Mouse (Mus musculus): Measurements from ENCODE around the gene Slc4a10. TPM values are rescaled to one million over a fixed set of nuclear protein-coding genes. Genes with fewer than 3 reads are reported as not detected.

Slc4a10 gene
- polyA plus RNA-seq, 1 experiment = 0.33 TPM

DNA sequence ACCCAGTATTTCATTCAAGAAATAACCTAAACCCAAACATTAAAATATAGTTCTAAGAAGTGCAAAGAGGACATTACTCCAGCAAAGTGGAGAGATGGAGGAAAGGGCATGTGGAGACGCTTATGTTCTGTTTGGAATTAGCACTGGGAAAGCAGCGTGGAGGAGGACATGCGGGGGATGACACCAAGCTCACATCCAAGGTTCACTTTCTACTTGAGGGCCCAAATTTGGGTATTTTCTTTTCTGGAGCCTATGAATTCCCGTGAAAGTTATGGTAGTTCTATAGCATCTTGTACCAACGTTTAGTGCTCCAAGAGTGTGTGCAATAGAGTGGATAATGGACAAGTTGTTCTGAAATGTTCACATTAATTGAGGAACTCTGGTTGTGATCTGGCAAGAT is 260.7 kb downstream of the Slc4a10 start:
- no peak for TF ChIP-seq POLR2A (IDR thresholded peaks at IDR 0.05; ENCODE audit: control insufficient read depth, low read depth, low read length)
- TF ChIP-seq CTCF (IDR thresholded peaks at IDR 0.05; ENCODE audit: control insufficient read depth, insufficient read depth, insufficient replicate concordance, low read depth, low read length) = no peak
- H3K27ac ChIP-seq (ENCODE audit: control insufficient read depth, insufficient read depth, low read depth, low read length) = no peak overlapping the region
- H3K4me1 ChIP-seq (ENCODE audit: control insufficient read depth, insufficient read depth, low read length) = no peaks in the 10 kb centered on the region
- H3K27me3 ChIP-seq (ENCODE audit: control insufficient read depth, insufficient read depth, low read length) = no peaks in the 10 kb centered on the region
- no peak overlapping the region for H3K4me3 ChIP-seq (ENCODE audit: control insufficient read depth, low read depth, low read length)
- H3K36me3 ChIP-seq (ENCODE audit: control insufficient read depth, insufficient read depth, low read length) = no peaks in the 10 kb centered on the region

DNA sequence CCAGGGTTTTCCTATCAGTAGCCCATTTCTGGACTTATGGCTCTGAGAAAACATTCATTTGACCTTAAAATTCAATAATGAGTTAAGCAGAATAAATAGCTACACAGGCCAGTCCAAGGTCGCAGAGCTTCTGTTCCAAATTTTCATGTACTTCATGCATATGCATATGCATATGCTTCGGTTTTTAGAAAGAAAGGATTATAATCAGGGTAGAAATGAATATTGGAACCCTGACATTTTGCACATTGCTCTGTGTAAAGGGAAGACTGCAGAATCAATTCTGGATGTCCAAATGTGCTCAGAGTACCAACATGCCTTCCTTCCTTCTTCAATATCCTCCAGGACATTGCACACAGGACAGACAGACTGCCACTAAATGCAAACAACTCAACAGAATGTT is 261.2 kb downstream of the Slc4a10 start:
- Histone ChIP-seq H3K27me3 (ENCODE audit: control insufficient read depth, insufficient read depth, low read length) (no peaks in the 10 kb centered on the region), H3K4me1 (ENCODE audit: control insufficient read depth, insufficient read depth, low read length) (no peaks in the 10 kb centered on the region), H3K36me3 (ENCODE audit: control insufficient read depth, insufficient read depth, low read length) (no peaks in the 10 kb centered on the region), H3K4me3 (ENCODE audit: control insufficient read depth, low read depth, low read length) (no peak overlapping the region), H3K27ac (ENCODE audit: control insufficient read depth, insufficient read depth, low read depth, low read length) (no peak overlapping the region)
- TF ChIP-seq CTCF (IDR thresholded peaks at IDR 0.05; ENCODE audit: control insufficient read depth, insufficient read depth, insufficient replicate concordance, low read depth, low read length) = no peak
- no peak for TF ChIP-seq POLR2A (IDR thresholded peaks at IDR 0.05; ENCODE audit: control insufficient read depth, low read depth, low read length)

DNA sequence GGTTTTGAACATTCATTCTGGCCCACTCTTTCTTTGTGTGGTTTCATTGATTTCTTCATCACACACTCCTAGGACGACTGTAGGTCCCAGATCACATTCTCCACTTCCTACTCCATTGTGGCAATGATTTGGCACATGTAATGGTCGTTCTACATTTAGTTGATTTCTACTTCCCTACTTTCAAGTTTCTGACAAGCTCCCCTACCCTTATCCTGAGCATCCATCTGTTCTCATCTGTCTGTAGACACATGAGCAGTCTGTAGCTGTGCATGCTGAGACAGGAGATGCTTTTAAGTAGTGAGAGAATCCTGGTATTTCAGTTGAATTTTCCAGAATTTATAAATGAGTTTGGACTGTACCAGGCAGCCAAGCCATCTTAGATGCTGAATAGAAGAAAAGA is 270.7 kb downstream of the Slc4a10 start:
- Histone ChIP-seq H3K27ac (ENCODE audit: control insufficient read depth, insufficient read depth, low read depth, low read length) (no peak overlapping the region), H3K4me1 (ENCODE audit: control insufficient read depth, insufficient read depth, low read length) (no peaks in the 10 kb centered on the region), H3K36me3 (ENCODE audit: control insufficient read depth, insufficient read depth, low read length) (no peaks in the 10 kb centered on the region), H3K27me3 (ENCODE audit: control insufficient read depth, insufficient read depth, low read length) (no peaks in the 10 kb centered on the region), H3K4me3 (ENCODE audit: control insufficient read depth, low read depth, low read length) (no peak overlapping the region)
- no peak for TF ChIP-seq POLR2A (IDR thresholded peaks at IDR 0.05; ENCODE audit: control insufficient read depth, low read depth, low read length)

DNA sequence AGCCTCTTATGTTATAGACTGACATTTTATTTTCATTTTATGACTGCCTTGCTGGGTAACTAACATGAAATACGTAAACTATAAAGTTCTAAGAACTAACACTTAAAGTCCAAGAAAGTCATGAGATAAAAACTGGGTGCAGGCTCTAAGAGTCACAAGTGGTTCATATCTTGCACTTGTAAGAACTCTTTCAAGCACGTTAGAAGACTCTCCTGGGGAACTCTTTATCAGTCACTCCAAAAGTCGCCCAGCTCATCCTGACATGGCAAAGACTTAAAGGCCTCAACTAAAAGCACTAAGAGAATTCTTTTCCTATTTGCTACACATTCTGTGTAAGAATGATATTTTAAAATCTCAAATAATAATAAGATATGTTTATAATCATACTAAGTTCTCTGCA is 273.2 kb downstream of the Slc4a10 start:
- no peaks in the 10 kb centered on the region for H3K36me3 ChIP-seq (ENCODE audit: control insufficient read depth, insufficient read depth, low read length)
- TF ChIP-seq POLR2A (IDR thresholded peaks at IDR 0.05; ENCODE audit: control insufficient read depth, low read depth, low read length) = no peak
- no peak for TF ChIP-seq CTCF (IDR thresholded peaks at IDR 0.05; ENCODE audit: control insufficient read depth, insufficient read depth, insufficient replicate concordance, low read depth, low read length)
- no peaks in the 10 kb centered on the region for H3K4me1 ChIP-seq (ENCODE audit: control insufficient read depth, insufficient read depth, low read length)
- no peak overlapping the region for H3K4me3 ChIP-seq (ENCODE audit: control insufficient read depth, low read depth, low read length)
- H3K27me3 ChIP-seq (ENCODE audit: control insufficient read depth, insufficient read depth, low read length) = no peaks in the 10 kb centered on the region
- no peak overlapping the region for H3K27ac ChIP-seq (ENCODE audit: control insufficient read depth, insufficient read depth, low read depth, low read length)

DNA sequence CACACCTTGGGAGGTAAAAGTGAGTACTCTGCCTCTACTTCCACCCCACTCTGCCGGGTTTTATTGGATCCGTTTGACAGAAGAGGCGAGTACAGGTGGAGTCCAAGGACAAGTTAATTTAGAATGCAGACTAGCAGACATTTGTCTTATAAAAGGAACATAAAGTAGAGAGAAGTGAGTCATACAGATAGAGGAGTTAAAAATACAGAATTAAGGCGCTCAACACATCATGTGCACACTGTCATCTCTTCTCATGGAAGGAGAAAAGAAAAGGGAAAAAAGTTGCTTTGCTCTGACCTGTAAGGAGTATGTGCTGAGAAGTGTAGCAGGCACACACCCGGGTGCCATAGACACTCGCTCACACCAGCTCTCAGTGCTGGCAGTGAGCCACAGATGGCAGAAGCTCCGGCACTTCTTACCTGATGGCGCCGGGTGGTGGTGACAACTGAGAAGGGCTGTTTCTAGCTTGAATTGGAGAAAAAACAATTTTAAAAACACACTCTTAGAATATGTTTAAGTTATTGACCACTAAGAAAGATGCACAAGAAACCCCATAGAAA is 276.9 kb downstream of the Slc4a10 start:
- Histone ChIP-seq H3K4me1 (ENCODE audit: control insufficient read depth, insufficient read depth, low read length) (no peaks in the 10 kb centered on the region), H3K4me3 (ENCODE audit: control insufficient read depth, low read depth, low read length) (no peak overlapping the region), H3K27ac (ENCODE audit: control insufficient read depth, insufficient read depth, low read depth, low read length) (no peak overlapping the region), H3K36me3 (ENCODE audit: control insufficient read depth, insufficient read depth, low read length) (no peaks in the 10 kb centered on the region), H3K27me3 (ENCODE audit: control insufficient read depth, insufficient read depth, low read length) (no peaks in the 10 kb centered on the region)
- TF ChIP-seq POLR2A (IDR thresholded peaks at IDR 0.05; ENCODE audit: control insufficient read depth, low read depth, low read length) = no peak
- no peak for TF ChIP-seq CTCF (IDR thresholded peaks at IDR 0.05; ENCODE audit: control insufficient read depth, insufficient read depth, insufficient replicate concordance, low read depth, low read length)

DNA sequence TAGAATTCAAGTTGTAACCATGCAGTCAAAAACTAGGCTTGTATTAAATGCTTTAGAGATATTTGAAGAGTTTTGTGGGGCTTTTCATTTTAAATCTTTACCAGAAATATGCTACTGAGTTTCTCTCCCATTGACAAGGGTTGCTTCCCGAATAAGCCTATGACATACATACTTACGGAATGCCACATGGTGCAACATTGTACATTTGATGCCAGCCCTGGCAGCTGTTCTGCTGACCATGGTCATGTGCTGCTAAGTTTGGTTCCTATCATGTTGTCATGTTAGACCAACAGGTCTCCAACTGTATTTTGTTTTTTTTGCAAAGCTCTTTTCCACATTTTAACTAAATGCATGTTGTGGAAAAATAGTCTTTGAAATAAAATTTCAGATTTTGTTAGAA is 279.1 kb downstream of the Slc4a10 start:
- Histone ChIP-seq H3K27me3 (ENCODE audit: control insufficient read depth, insufficient read depth, low read length) (no peaks in the 10 kb centered on the region), H3K36me3 (ENCODE audit: control insufficient read depth, insufficient read depth, low read length) (no peaks in the 10 kb centered on the region), H3K4me3 (ENCODE audit: control insufficient read depth, low read depth, low read length) (no peak overlapping the region), H3K4me1 (ENCODE audit: control insufficient read depth, insufficient read depth, low read length) (no peaks in the 10 kb centered on the region), H3K27ac (ENCODE audit: control insufficient read depth, insufficient read depth, low read depth, low read length) (no peak overlapping the region)
- no peak for TF ChIP-seq POLR2A (IDR thresholded peaks at IDR 0.05; ENCODE audit: control insufficient read depth, low read depth, low read length)
- no peak for TF ChIP-seq CTCF (IDR thresholded peaks at IDR 0.05; ENCODE audit: control insufficient read depth, insufficient read depth, insufficient replicate concordance, low read depth, low read length)

DNA sequence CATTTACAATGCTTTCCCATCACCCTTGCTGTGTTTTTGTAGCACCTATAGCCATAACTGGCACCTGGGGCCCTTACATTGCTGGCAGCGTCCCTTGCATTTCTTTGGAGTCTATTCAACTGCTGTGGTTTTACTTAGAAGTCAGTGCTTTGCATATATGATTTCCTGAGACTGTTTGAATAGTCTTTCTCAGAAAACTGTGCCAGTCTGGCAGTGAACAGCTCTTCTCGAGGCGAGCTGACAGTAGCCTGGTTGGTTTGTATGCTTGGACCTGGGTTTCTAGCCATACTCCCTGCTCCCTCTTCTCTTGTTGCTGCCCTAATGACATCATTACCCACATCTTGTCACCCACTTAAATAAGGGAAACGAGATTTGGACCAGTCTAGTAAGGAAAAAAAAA is 285.7 kb downstream of the Slc4a10 start:
- H3K27me3 ChIP-seq (ENCODE audit: control insufficient read depth, insufficient read depth, low read length) = no peaks in the 10 kb centered on the region

DNA sequence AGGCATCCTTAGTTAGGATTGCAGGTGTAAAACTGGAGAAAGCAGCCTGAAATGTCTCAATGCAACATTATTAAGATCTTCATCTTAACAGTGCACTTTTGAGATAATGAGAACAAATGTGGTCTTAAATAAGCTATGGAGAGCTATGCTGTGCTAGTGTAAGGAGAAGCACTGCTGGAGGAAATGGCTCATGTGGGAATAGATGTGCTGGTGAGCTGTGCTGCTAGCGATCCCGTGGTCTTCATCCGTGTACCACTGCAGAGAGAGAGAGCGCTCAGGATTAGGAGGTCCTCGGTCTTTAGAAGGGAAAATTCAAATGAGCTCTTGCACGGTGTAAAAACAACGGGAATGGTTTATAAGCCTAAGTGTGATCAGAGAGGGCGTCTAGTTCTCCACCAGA is 286.2 kb downstream of the Slc4a10 start:
- Histone ChIP-seq H3K27ac (ENCODE audit: control insufficient read depth, insufficient read depth, low read depth, low read length) (no peak overlapping the region), H3K36me3 (ENCODE audit: control insufficient read depth, insufficient read depth, low read length) (no peaks in the 10 kb centered on the region), H3K4me1 (ENCODE audit: control insufficient read depth, insufficient read depth, low read length) (no peaks in the 10 kb centered on the region), H3K27me3 (ENCODE audit: control insufficient read depth, insufficient read depth, low read length) (no peaks in the 10 kb centered on the region), H3K4me3 (ENCODE audit: control insufficient read depth, low read depth, low read length) (no peak overlapping the region)
- TF ChIP-seq CTCF (IDR thresholded peaks at IDR 0.05; ENCODE audit: control insufficient read depth, insufficient read depth, insufficient replicate concordance, low read depth, low read length) (no peak), POLR2A (IDR thresholded peaks at IDR 0.05; ENCODE audit: control insufficient read depth, low read depth, low read length) (no peak)

More for the DNA sequence above, 285.7 kb downstream of the Slc4a10 start:
- Histone ChIP-seq H3K4me1 (ENCODE audit: control insufficient read depth, insufficient read depth, low read length) (no peaks in the 10 kb centered on the region), H3K27ac (ENCODE audit: control insufficient read depth, insufficient read depth, low read depth, low read length) (no peak overlapping the region), H3K36me3 (ENCODE audit: control insufficient read depth, insufficient read depth, low read length) (no peaks in the 10 kb centered on the region), H3K4me3 (ENCODE audit: control insufficient read depth, low read depth, low read length) (no peak overlapping the region)
- no peak for TF ChIP-seq CTCF (IDR thresholded peaks at IDR 0.05; ENCODE audit: control insufficient read depth, insufficient read depth, insufficient replicate concordance, low read depth, low read length)
- TF ChIP-seq POLR2A (IDR thresholded peaks at IDR 0.05; ENCODE audit: control insufficient read depth, low read depth, low read length) = no peak
